Mouse (Mus musculus) layer of hippocampus, adult 18-20 months (tissue): ENCODE data around the gene Rbms3. TPM values are rescaled to one million over a fixed set of nuclear protein-coding genes. Genes with fewer than 3 reads are reported as not detected.

ENCODE experiments used
- DNase-seq, 2 experiments: peaks; one replicate each; pipeline ENCODE4 v3.0.0; 2022; ENCODE audit warnings: low spot score in 2 of 2
- total RNA-seq, 2 experiments: library from RNA; stranded (reverse); gene quantifications; 2 replicates each; pipeline ENCODE4 v1.2.3; 2021

Rbms3 gene
- total RNA-seq, 2 experiments from 2014 or later = 14.8 to 16.6 TPM

DNA sequence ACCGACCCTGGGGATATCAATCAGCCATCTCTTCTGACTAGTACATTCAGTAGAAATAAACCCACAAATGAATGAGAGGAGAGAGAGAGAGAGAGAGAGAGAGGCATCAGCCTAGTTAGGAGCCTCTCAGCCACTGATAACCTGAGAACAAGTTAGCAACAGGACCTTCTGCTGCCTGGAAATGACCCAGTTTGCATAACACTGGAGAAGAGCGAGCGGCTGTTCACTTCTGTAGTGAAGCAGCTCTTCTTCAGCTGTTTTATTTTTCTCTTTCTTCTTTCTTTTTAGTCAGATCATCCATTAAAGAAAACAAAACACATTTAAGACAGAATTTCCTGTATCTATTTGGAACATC is 717.2 kb downstream of the Rbms3 start:
- no peak for DNase-seq

DNA sequence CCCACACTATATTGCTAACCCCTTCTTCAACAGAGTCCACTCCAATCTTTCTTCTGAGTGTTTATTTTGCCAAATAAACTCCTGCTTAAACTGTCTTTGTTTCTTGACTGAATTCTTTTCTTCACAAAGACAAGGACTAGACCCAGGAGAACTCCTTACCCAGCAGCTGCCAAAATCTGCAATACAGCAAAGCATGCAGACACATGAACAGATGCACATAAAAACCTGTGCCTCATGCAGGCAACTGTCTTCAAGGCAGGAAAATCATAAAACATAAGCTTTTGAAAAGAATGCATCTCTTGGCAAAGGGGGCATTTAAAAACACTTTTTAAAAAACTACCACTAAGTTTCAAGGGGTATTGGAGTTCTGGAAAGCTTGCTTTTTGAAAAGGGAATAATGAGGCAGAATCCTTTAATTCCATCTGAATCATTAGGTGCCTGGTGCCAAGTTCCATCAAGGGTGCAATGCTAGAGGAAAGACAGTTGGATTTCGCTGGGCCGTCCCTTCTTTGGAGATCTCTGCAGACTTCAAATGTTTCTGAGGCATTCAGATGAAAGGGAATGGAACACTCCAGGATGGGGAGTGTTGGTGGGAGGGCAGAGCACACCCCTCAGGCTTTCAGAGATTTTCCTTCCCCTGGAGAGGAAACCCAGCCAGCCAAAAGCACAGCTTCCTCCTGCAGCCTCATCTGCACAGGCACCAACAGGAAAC is 717.8 kb downstream of the Rbms3 start:
- DNase-seq = no peak

DNA sequence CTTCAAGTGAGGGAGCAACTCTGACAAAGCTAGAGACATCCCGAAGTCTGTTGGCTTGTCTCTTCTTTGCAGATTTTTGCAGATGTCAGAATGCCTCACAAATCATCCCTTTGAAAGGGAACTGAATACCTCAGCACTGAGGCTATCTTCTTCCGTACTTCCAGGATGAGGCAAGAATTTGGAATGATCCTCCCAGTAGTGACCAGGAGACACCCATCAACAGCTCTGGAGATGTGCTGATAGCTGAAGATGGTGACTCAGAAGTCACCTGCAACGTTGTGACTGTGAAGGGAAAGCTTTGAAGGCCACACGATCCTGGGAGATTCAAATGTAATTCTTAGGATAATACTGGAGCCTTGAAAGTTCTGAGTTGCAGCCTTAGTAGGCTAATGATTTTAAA is 720.2 kb downstream of the Rbms3 start:
- no peak for DNase-seq

DNA sequence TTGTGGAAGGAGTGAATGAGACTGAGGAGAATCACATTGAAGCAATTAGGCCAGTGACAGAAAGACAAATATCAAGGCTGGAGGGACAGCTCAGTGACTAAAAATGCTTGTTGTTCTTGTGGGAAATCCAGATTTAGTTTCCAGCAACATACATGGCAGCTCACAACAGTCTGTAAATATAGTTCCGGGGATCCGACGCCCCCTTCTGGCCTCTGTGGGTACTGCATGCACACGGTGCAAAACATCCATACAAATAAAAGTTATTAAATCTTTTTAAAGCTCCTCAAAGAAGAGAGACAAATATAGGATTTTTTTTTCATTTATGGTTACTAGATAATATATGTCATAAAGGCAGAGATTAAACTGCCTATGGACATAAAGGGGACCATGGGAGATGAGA is 722.8 kb downstream of the Rbms3 start:
- no peak for DNase-seq

DNA sequence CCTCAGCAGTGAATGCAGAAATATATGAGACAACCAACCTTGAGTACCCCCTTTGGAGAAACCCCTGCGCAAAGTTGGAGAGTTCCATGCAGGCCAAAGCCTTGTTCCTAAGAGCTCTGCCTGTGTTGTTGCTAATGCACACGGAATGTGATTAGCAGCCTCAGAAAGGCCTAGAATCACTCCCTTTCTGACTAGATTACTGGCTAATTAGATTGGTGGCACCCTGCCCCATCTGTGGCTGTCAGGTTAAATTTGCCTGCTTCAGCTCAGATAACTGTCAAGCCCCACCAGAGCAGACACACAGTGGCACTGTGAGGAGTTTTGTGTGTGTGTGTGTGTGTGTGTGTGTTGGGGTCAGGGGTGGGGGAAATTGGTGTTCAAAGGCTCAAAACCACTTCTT is 724.1 kb downstream of the Rbms3 start:
- no peak for DNase-seq

DNA sequence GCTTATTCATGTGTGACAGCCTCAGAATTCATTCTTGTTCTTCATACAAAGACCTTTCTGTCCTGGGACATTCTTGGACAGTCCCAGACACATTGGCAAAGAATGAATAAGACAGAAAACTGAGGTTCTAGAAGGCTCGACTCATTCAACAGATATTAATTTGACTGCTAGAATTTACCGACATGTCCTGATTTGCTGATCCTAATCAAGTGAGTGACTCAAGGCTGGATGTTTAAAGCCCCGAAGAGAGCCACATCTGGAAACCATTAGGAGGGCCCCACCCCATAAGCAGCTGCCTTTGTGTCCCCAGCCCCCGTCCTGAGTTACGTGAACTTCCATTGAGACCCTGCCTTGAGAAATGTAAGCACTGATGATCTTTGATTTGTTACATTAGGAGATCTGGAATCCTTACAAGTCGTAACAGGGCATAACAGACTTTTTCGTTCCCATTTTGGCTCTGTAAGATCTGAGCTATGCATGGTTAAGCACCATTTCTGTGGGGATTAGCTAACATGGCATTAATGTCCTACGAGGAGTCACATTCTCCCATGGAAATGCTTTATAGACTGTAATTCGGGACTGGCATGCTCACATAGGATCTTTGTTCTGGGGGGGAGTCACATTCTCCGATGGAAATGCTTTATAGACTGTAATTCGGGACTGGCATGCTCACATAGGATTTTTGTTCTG is 726.3 kb downstream of the Rbms3 start:
- no peak for DNase-seq

DNA sequence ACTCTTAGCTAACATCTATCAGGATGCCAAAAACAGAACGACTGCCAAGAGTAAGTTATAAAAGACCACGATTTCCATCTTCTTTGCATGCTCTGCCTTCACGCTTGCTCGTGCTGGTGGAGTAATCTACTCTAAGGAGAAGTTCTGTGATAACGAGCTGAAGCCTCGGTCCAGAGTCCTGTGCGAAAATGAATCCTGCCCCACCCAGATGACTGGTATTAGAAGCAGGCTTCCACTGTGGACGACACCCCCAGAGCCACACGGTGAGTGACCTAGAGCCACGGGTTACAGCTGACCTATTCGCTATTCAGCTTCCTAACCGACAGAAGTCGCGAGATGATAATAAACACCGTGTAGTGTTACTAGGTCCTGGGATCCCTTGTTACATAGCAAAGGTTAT is 730.3 kb downstream of the Rbms3 start:
- no peak for DNase-seq

DNA sequence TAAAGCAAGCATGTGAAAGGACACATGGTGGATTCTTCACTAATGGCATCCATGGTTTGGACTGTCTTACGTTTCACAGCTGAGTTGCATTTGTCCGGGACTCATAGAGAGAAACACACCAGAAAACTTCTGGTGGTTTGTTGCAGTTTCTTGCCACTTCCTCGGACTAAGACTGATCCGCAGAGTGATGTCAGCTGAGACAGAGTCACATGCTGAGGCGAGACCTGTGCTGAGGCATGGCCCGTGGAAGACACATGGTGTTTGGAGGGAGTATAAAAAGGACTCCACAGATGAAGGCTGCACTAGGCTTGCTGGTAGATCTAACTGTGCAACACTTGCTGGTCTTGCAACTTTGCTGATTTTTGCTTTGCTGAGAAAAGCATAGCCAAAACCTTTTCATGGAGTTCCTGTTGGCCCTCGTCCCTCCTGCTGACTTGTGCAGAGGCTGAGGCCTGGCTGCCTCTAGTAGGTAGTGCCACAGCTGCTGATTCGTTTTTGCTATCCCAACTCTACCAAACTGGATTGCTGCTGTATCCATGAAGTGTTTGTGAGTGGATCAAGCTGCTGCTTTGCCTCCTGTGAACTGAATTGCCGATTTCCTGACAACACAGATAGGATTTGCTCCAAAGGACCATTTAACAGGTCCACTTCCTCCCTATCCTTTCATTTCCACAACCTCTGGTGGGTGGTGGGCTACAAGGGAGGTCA is 742.6 kb downstream of the Rbms3 start:
- no peak for DNase-seq

DNA sequence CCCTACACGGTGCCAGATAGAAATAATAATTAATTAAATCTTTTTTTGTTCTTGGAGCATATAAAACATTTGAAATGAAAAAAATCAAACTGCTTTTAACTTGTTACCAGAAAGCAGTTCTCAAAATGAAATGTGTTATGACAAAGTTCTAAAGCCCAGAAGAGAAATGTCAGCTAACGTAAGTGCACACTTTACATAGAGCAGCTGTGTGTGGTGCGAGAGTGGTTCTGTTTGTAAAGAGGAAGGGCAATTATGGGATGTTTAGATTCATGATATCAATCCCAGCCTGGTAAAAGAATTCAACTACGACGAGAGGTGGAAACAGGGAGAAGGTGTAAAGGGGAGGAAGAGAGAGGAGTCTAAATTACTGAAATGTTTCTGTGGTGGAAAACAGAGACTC is 744.1 kb downstream of the Rbms3 start:
- no peak for DNase-seq

DNA sequence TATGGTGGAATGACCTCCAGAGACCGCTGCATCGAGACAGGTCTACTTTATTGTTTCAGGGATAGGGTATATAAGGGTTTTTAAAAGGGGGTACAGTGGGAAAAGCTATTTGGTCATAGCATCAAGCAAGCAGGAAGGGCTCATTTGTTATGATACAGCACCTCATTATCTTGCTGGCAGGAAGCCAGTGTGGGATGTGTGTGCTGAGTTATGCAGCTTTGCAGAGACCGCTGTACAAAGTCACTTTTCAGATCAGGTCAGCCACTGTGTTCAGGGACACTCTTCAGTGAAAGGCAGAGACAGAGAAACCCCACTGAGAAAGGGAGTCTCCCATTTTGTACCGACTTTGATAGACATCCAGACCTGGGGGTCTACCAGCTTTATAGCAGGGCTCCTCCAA is 749.2 kb downstream of the Rbms3 start:
- no peak for DNase-seq

DNA sequence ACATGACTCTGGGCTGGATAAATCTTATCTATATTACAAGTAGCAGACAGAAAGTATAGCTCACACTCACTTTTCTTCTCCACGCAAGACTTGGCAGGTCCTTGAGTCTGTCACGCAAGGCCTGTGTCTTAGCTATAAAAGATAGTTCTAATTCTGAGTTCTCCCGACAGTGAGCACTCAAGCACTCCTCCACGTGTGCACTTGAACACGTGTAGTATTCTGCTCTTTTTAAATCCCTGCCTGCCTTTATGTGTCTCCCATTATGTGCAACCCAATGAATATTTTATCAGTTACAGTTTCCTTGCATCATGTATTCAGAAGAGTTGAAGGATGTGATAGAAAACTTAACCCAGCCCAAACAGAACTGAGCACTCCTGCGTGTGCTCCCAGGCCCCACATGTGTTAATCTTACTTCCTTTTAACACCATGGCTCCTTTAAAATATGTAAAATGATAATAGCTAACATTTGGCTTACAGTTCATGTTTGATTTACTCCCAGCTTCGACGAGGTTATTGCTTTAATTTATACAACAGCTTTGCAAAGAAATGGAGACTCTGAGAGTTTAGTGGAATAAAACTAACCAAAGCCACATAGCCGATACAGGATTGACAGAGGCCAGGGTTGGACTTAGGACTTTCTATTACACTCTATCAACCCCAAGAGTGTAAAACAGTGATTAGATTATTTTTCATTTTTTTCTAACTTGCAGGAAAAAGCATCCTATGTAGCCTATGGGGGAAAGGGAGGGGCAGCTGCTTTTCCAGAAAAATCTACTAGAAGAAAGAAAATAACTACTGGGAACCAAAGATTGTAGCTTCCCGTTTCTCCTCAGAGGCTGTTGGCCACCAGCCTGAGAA is 749.9 kb downstream of the Rbms3 start:
- DNase-seq = no peak

DNA sequence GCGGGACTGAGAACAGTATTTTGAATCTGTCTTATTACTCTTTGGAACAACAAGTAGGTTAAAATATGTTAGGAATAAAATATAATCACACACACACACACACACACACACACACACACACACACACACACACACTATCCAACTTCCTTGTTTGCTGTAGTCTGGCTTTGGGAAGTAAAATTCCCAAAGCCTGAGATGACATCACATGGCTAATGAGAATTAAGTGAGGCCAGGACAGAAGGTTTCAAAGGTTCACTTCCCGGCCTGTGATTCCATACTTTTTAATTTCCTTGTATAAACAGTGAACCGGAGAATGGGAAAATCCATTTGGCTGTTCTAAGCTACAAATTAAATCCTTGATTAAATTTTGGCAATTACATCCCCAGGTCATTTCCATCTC is 752.9 kb downstream of the Rbms3 start:
- DNase-seq = no peak

DNA sequence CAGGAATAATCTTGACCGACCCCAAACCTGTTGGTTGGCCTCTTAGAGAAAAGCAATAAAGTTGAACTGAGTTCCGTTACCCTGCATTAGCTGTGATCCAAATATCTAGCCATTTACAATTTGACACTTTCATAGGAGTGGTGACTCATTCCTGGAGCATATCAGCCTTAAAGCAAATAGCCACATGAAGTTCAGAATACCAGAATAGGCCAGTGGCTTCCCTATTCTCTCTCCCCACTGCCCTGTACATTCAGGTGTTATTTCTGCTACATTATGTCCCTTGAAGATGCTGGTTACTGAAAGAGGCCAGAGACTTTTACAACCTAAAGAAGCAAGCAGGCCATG is 755.8 kb downstream of the Rbms3 start:
- no peak for DNase-seq

DNA sequence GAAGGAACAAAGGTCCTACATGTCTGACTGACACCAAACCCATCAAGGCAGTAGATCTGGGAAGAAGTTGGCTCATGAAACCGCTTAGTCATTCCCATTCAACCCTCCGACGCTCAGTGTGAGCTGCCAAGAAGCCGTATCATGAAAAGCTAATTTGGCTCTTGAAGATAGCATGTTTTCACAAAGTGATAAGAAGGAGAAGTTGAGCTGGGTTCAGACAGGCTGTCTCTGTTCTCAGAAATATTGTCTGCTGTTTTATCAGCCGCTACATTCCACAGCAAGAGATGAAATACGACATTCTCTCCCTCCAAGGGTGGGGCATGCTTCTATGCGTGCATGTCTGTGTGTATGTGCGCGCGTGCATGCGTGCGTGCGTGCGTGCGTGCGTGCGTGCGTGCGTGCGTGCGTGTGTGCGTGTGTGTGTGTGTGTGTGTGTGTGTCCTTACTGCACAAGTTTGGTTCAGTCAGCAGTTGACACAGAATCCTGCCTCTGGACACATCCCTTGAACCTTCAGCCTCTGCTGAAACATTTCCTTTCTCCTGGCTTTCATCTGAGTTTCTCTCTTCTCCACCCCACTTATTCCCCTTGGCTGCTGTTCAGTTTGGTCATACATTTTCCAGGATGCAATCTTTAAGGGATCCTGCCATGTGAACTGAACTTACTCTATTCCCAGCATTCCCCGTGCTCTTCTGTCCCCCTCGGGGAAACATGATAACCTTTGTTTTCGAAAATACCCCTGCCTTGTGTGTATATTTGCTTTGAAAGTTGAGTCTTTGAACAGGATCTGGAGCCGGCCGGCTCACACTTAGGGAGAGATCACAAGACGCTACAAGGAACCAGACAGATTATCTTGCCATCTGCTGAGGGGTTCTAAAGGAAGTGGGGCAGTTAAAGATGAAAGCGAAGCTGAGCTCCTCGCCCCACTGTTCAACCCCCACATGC is 756.4 kb downstream of the Rbms3 start:
- DNase-seq = peak; percentile 13 to 46

DNA sequence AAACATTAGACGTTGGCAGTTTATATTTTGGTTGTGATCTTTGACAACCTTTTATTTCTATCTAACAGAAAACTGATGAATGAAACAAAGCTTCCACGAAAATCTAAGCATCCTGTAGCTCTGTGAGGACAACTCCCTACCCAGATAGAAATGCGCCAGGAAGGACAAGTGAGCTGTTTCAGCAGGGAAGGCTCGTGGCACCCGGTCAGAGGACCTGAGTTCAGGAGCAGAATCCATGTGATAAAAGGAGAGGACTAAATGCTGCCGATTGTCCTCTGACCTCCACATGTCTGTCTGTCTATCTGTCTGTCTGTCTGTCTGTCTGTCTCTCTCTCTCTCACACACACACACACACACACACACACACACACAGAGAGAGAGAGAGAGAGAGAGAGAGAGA is 757.4 kb downstream of the Rbms3 start:
- no peak for DNase-seq

DNA sequence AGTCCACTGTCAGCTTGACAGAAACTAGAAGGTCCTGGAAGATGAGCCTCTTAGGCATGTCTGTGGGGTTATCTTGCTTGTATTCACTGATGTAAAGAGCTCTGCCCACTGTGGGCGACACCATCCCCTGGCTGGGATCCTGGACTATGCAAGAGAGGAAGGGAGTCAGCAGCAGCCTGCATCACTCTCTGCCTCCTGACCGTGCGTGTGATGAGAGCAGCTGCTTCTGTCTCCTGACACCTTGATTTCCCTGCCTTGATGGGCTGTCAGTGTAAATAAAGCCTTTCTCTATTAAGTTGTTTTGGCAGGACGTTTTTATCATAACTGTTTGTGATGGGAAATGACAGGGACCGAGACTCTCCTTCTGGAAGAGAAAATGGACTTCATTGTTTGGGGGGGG is 758.1 kb downstream of the Rbms3 start:
- no peak for DNase-seq

DNA sequence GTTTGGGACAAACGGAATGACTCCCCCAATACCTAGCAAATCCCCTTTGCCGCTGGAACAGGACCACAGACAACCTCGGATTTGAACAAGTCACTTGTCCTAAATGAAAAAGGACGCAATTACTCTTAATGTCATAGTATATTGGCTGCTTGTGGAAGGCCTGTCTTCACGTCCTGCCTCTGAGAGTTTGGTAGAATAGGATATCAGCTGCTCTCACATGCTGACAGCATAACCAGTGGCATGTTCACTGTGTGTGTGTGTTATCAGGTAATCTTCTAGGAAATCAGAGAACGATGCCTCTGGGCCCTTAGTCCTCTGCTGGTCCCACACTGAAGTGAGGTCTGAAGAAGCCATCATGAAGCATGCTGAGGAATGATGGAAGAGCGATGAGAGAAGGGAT is 763.7 kb downstream of the Rbms3 start:
- DNase-seq = no peak

DNA sequence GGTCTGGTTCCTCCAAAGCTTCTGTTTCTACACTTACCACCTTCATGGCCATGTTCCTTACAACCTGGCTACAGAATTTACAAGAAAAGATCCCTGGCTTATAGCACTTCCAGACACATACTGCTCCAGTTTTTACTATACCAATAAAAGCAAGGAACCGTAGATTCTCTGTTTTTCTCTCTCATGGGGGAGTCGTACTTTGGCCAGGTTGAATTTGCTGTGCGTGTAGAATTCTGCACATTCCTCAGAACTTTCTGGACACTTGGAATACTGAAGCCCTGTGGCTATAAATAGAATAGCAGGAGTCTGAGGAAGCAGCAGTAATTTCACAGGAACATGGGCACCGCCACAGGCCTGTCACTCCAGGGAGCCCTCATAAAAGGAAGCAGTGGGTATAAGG is 766.1 kb downstream of the Rbms3 start:
- DNase-seq = no peak

DNA sequence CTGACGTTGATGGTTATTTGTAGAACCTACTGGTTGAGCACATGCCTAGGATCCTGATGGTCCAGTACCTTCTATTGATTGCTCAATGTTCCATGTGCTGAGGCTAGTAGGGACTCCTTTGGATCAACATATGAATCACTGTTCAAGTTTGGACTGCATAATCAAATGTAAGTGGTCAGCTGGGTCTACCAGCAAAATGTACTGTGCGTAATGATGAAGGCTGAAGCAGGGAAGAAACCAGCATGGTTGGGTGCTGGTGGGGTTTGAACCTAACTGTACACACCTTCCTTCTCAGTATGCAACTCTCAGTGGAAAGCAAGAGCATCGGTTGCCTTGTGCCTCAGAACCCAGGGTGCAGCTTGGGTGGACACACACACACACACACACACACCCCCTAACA is 767.4 kb downstream of the Rbms3 start:
- no peak for DNase-seq

DNA sequence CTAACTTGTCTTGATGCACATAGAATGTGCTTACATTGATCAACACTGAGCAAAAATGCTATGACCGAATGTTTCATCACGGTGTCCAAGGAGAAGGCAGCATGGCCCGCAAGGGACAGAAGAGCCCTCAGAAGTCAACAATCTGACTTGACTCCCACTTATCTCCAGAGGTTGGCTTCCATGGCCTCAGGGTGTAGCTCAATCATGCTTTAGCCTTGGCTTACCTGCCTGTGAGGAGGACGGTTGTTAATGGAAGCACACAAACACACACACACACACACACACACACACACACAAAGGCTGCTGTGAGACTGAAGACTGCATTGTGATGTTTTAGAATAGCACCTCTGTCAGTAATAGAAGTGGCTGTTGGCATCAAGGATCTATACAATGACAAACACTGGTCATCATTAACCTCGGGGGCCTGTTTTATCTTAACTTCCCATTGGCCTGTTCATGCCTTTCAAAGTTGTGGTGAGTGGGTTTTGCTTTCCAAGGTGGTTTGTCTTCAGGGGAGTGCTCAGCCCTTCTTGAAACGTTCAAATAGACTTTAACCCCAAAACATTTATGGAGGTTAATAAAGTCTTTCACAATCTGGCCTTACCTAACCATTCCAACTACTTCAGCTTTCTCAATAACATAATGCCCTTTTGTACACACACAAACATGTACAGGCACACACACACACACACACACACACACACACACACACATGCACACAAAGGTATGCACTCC is 771.7 kb downstream of the Rbms3 start:
- DNase-seq = no peak
